Mouse (Mus musculus): ENCODE measurements at regions not wholly inside any gene's neighbourhood (a gene's known extent, or its start where the extent isn't known, plus 50 kb on each side); places are given as distances from the start of the nearest gene placed in this dataset.

DNA sequence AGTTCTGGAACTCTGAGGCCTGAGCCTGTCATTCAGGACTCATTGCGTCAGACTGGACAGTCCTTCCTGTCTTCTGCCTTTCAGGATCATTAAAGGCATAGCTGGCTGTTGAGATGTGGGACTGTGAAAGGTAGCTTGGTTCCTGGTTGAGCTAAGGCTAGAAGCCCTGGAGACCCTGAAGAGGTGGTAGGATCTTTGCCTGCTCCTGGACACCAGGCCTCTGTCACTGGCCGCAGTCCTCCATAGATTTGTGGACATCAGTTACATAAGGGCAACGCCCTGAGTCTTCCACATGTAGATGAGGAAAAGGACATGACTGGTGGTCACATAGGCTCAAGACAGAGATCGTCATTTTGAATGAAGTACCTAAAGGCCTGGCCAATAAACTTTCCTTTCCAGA is 127.9 kb downstream of the Opa1 start:
- WGBS, result 98% methylated on average over 4 of the region's 4 CpGs
- Histone ChIP-seq H3K4me1 (ENCODE audit: control insufficient read depth, insufficient read depth, low read length) (peaks cover 6% of the 10 kb centered on the region), H3K27ac (ENCODE audit: insufficient read depth, low read length) (no peak overlapping the region), H3K4me3 (replicated peaks; ENCODE audit: insufficient read depth, low read depth, low read length) (no peak overlapping the region), H3K27me3 (ENCODE audit: control insufficient read depth, insufficient read depth, low read length) (no peaks in the 10 kb centered on the region)
- no peak for DNase-seq
- TF ChIP-seq POLR2A (IDR thresholded peaks at IDR 0.05; ENCODE audit: borderline replicate concordance, insufficient read depth, low read length), result no peak
- TF ChIP-seq CTCF (IDR thresholded peaks at IDR 0.05; ENCODE audit: borderline replicate concordance, insufficient read depth, low read depth, low read length), result no peak

DNA sequence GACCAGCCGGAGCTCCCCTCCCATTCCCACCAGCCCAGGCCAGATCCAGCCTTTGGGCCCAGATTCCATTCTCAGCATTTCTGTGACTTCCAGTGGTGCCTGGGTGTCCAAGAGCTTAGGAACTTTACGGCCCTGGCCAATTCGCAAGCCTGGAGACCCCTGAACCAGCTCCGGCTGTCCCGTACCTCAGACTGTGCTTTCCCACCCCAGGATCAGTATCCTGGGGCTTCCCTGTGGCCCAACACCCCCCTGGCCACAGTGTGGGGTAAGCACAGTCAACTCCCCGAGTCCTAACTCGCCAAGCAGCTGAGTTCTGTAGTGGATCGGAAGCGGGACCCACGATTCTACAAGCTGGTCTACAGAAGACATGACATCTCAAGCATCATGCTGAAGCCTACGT is 128.5 kb downstream of the Opa1 start:
- no peak for DNase-seq
- 98% methylated on average over 11 of the region's 11 CpGs for WGBS
- Histone ChIP-seq H3K4me3 (replicated peaks; ENCODE audit: insufficient read depth, low read depth, low read length) (no peak overlapping the region), H3K27ac (ENCODE audit: insufficient read depth, low read length) (no peak overlapping the region), H3K27me3 (ENCODE audit: control insufficient read depth, insufficient read depth, low read length) (no peaks in the 10 kb centered on the region), H3K4me1 (ENCODE audit: control insufficient read depth, insufficient read depth, low read length) (peaks cover 11% of the 10 kb centered on the region)
- TF ChIP-seq CTCF (IDR thresholded peaks at IDR 0.05; ENCODE audit: borderline replicate concordance, insufficient read depth, low read depth, low read length), result no peak
- TF ChIP-seq POLR2A (IDR thresholded peaks at IDR 0.05; ENCODE audit: borderline replicate concordance, insufficient read depth, low read length), result no peak

DNA sequence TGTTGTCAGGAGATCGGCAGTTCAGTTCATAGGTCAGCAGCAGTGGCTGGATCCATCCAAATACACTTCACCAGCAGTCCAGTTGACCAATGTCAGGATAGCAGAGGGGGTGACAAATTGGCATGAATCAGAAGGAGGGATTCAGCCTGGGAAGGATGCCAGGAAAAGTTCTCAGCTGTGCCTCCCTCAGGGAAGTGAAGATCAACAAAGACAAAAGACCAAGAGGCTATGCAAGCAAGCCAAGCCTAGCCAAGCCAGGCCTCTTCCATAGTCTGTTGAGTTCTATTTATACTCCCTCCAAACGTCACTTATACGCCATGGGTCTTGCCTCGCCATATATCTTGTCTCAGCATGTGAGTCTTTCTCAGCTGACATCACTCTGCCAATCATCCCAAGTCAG is 129.9 kb downstream of the Opa1 start:
- no peak for DNase-seq
- TF ChIP-seq POLR2A (IDR thresholded peaks at IDR 0.05; ENCODE audit: borderline replicate concordance, insufficient read depth, low read length) (no peak), CTCF (IDR thresholded peaks at IDR 0.05; ENCODE audit: borderline replicate concordance, insufficient read depth, low read depth, low read length) (no peak)
- WGBS, result 76% methylated on average over 4 of the region's 4 CpGs
- H3K27ac ChIP-seq (ENCODE audit: insufficient read depth, low read length), result no peak overlapping the region
- peaks cover 12% of the 10 kb centered on the region for H3K4me1 ChIP-seq (ENCODE audit: control insufficient read depth, insufficient read depth, low read length)
- no peaks in the 10 kb centered on the region for H3K27me3 ChIP-seq (ENCODE audit: control insufficient read depth, insufficient read depth, low read length)
- no peak overlapping the region for H3K4me3 ChIP-seq (replicated peaks; ENCODE audit: insufficient read depth, low read depth, low read length)

DNA sequence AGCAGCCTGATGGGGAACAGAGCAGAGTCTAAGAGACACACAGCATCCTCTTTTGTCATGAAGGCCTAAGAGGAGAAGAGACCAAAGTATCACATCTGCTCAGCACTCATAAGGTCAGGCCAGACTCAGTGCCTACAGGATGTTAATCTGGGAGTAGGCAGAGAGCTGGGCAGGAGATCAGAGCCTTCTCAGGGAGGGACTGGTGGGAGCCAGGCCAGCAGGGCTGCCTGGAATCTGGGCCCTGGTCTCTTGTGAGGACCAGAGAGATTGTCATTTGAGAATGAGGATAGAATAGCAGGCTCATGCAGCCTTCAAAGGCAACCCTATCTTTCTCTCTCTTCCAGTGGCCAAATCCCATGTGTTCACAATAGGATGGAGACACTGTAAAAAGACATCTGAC is 132.3 kb downstream of the Opa1 start:
- Histone ChIP-seq H3K4me3 (replicated peaks; ENCODE audit: insufficient read depth, low read depth, low read length) (no peak overlapping the region), H3K4me1 (ENCODE audit: control insufficient read depth, insufficient read depth, low read length) (peaks cover 20% of the 10 kb centered on the region), H3K27ac (ENCODE audit: insufficient read depth, low read length) (no peak overlapping the region), H3K27me3 (ENCODE audit: control insufficient read depth, insufficient read depth, low read length) (no peaks in the 10 kb centered on the region)
- TF ChIP-seq POLR2A (IDR thresholded peaks at IDR 0.05; ENCODE audit: borderline replicate concordance, insufficient read depth, low read length) (no peak), CTCF (IDR thresholded peaks at IDR 0.05; ENCODE audit: borderline replicate concordance, insufficient read depth, low read depth, low read length) (no peak)
- no peak for DNase-seq

DNA sequence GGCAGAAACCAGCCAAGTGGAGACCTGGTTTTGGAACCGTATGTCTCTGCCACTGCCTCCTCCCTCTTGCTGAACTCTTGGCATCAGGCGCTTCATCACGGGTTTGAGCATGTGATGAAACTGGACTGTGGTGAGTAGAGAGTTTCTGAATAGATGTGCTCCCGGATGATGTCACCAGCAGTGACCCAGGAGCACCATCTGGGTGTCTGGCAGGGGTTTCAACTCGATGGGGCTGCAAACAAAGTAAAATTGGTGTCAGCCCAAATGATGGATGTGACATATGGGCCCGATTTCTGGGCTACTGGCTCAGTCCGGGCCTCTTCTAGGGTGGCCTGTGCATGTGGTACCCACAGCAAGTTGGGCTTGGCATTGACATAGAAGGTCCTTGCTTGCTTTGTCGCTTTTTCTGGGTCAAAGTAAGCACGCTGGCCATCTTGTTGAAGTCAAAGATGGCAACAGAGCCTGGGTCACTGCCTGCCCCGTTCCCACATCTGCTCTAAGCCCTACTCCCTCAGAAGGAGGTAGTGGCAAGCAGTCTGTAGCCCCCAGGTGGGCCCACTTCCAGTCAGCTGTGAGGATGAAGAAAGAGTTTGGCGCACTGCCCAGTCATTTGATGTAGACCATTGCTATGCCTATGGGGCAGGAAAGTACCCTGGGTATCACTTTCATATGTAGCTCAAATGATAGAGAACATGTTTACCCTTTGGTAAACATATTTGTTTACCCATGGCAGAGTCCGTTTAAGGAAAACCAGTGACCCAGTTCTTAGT is 133.0 kb downstream of the Opa1 start:
- TF ChIP-seq POLR2A (IDR thresholded peaks at IDR 0.05; ENCODE audit: borderline replicate concordance, insufficient read depth, low read length) (no peak), CTCF (IDR thresholded peaks at IDR 0.05; ENCODE audit: borderline replicate concordance, insufficient read depth, low read depth, low read length) (no peak)
- WGBS, result 35% methylated on average over 12 of the region's 12 CpGs

DNA sequence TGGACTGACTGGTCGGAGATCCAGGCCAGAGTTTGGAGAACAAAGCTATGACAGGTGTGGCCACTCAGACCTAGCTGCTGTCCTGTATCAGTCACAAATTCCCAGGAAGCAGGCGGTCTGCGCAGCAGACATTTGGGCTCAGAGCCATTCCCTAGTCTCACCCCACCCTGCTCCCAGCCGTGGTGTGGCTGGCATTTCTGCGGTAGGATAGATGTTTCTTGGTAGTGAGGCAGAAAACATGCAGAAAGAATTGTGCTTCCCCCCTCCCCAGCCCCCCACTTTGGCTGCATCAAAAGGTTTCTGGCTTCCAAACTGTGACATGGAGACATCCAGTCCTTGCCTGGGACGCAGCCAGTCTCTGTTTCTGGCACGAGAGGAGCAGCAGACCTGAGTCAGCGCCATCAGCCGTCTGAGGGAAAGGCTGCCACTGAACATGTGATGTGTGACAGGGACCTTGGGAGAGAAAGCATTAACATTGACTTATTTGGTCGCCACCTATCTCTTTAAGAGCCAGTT is 135.5 kb downstream of the Opa1 start:
- 6% methylated on average over 10 of the region's 10 CpGs for WGBS
- TF ChIP-seq CTCF (IDR thresholded peaks at IDR 0.05; ENCODE audit: borderline replicate concordance, insufficient read depth, low read depth, low read length) (no peak), POLR2A (IDR thresholded peaks at IDR 0.05; ENCODE audit: borderline replicate concordance, insufficient read depth, low read length) (no peak)
- peaks cover 20% of the 10 kb centered on the region for H3K4me1 ChIP-seq (ENCODE audit: control insufficient read depth, insufficient read depth, low read length)
- DNase-seq, result peak; percentile 79 to 85
- no peak overlapping the region for H3K27ac ChIP-seq (ENCODE audit: insufficient read depth, low read length)
- H3K27me3 ChIP-seq (ENCODE audit: control insufficient read depth, insufficient read depth, low read length), result no peaks in the 10 kb centered on the region
- no peak overlapping the region for H3K4me3 ChIP-seq (replicated peaks; ENCODE audit: insufficient read depth, low read depth, low read length)

More for the DNA sequence above, 133.0 kb downstream of the Opa1 start:
- peaks cover 20% of the 10 kb centered on the region for H3K4me1 ChIP-seq (ENCODE audit: control insufficient read depth, insufficient read depth, low read length)
- H3K4me3 ChIP-seq (replicated peaks; ENCODE audit: insufficient read depth, low read depth, low read length), result no peak overlapping the region
- peak; percentile 60 to 74 for DNase-seq
- no peak overlapping the region for H3K27ac ChIP-seq (ENCODE audit: insufficient read depth, low read length)
- H3K27me3 ChIP-seq (ENCODE audit: control insufficient read depth, insufficient read depth, low read length), result no peaks in the 10 kb centered on the region

DNA sequence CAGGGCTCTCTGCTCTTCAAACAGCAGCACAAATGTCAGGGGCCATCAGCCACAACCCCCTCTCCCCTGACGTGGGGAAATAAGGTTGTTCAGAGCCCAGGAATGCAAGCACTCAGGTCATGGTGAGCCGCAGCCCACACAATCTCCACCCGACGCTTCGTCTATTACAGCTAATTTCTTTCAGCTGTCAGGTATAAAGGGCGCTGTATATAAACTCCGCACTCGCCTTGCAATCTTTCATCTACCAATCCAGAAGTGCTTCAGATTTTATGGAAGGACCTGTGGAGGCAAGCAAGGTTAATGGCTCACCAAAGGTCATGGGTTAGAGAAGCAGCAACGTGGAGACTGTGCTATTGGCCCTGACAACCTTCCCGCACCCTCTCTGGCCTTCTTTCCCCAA is 139.8 kb downstream of the Opa1 start:
- Histone ChIP-seq H3K27me3 (ENCODE audit: control insufficient read depth, insufficient read depth, low read length) (no peaks in the 10 kb centered on the region), H3K4me3 (replicated peaks; ENCODE audit: insufficient read depth, low read depth, low read length) (no peak overlapping the region), H3K27ac (ENCODE audit: insufficient read depth, low read length) (no peak overlapping the region), H3K4me1 (ENCODE audit: control insufficient read depth, insufficient read depth, low read length) (peaks cover 9% of the 10 kb centered on the region)
- no peak for TF ChIP-seq POLR2A (IDR thresholded peaks at IDR 0.05; ENCODE audit: borderline replicate concordance, insufficient read depth, low read length)
- TF ChIP-seq CTCF (IDR thresholded peaks at IDR 0.05; ENCODE audit: borderline replicate concordance, insufficient read depth, low read depth, low read length), result no peak
- WGBS, result 94% methylated on average over 10 of the region's 10 CpGs
- no peak for DNase-seq

All from cerebellum, adult 2 months (tissue).